Mouse (Mus musculus) midbrain, embryonic 14.5 days (tissue): Measurements from ENCODE around the gene Limk1. TPM values are rescaled to one million over a fixed set of nuclear protein-coding genes. Genes with fewer than 3 reads are reported as not detected.

Experiments
- polyA plus RNA-seq: library from polyadenylated mRNA; unstranded; fragments of >200 nt; fragmentation: Nextera tagmentation; extraction: Ambion mirVana; gene quantifications from 2 replicates; pipeline ENCODE4 v1.2.1, GENCODE M21; 2014

The Limk1 gene
- polyA plus RNA-seq, 1 experiment from 2014 or later: 22.3 TPM

Other genes starting within 250 kb of the Limk1 start
- gene Gtf2ird1, start 231.9 kb downstream of the Limk1 start, polyA plus RNA-seq: 75.1 and 75.5 TPM in 2 replicates
- 18.2 and 19.3 TPM in 2 replicates for gene Clip2, start 136.2 kb downstream of the Limk1 start, polyA plus RNA-seq
- 0.11 and 0.24 TPM in 2 replicates for gene Syna, start 128.4 kb downstream of the Limk1 start, polyA plus RNA-seq
- 165 and 191 TPM in 2 replicates for gene Rfc2, start 107.2 kb downstream of the Limk1 start, polyA plus RNA-seq
- gene Lat2, start 73.6 kb downstream of the Limk1 start, polyA plus RNA-seq: 1.5 and 2.7 TPM in 2 replicates
- gene Eif4h, start 49.1 kb downstream of the Limk1 start, polyA plus RNA-seq: 357 and 372 TPM in 2 replicates
- 2.0 and 3.4 TPM in 2 replicates for gene Eln, start 58.7 kb upstream of the Limk1 start, polyA plus RNA-seq
- not detected in 2 replicates for gene Tmem270, start 218.1 kb upstream of the Limk1 start, polyA plus RNA-seq
- gene Cldn13, start 226.9 kb upstream of the Limk1 start, polyA plus RNA-seq: not detected in 2 replicates
- 6.0 and 6.3 TPM in 2 replicates for gene Mettl27, start 243.8 kb upstream of the Limk1 start, polyA plus RNA-seq